8 mouse cellular contexts compared by ENCODE assay signal in the genomic region with DNA sequence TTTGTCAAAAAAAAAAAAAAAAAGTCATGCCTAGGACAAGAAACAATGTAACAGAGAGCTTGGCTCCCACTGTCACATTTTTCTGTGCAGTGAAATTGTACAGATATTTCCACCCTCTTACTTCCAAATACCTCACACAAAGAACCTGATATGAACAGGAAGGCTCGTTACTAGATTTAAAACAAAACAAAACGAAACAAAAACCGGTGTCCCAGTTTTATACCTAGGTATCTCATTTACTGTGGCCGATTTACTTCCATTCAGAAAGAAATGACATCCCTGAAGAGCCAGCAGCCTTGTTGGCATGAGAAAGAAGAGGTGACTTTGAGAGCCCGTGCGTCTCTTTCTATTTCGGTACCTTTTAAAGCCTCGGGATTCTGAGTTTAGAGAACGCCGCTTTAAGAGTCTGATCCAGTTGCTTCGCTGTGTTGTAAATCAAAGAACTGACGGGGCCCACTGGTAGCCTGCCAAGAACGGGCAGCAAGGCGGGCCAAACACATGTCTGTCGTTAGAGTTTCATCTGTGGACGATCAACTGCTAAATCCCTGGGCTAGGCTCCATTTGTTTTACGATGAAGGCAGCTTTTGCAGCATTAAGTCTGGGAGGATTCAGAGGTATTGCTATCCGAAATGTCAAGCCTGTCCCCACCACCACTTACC.
DNase-seq lines count a peak whose midpoint lies in the region; ATAC-seq lines count a peak whose summit lies in the region.

No protein-coding gene starts in this region.

- 18% methylated on average over 18 of the region's 18 CpGs for WGBS in forebrain, embryonic 16.5 days
- 40% methylated on average over 18 of the region's 18 CpGs for WGBS in stomach, embryonic 16.5 days

- peak; percentile 73 for ATAC-seq in forebrain, embryonic 16.5 days
- peak; percentile 76; the same call in 1 of the 2 replicates for ATAC-seq in stomach, embryonic 16.5 days (ENCODE audit: insufficient read depth, low FRiP score)
- ATAC-seq in erythroid progenitor cell, adult 5-6 weeks (replicated peaks; ENCODE audit: low FRiP score, poor library complexity, severe bottlenecking), result no peak

- H3K27me3 ChIP-seq in forebrain, embryonic 16.5 days (replicated peaks; ENCODE audit: control insufficient read depth, insufficient read depth, low read length), result no peaks in the 10 kb centered on the region
- no peaks in the 10 kb centered on the region for H3K27me3 ChIP-seq in stomach, embryonic 16.5 days (ENCODE audit: control insufficient read depth, insufficient read depth, low read length)

- peak overlapping the region; percentile 46 for H3K4me2 ChIP-seq in forebrain, embryonic 16.5 days (ENCODE audit: low read length)
- H3K4me2 ChIP-seq in stomach, embryonic 16.5 days (ENCODE audit: low read depth, low read length), result peak overlapping the region; percentile 30; the same call in 1 of the 2 replicates

- H3K9ac ChIP-seq in forebrain, embryonic 16.5 days (replicated peaks; ENCODE audit: low read depth, low read length), result peak overlapping the region; percentile 28
- peak overlapping the region; percentile 40; the same call in 1 of the 2 replicates for H3K9ac ChIP-seq in stomach, embryonic 16.5 days (ENCODE audit: low read length)

- H3K4me1 ChIP-seq in forebrain, embryonic 16.5 days (replicated peaks; ENCODE audit: control insufficient read depth, insufficient read depth, low read length), result peaks cover 16% of the 10 kb centered on the region
- peaks cover 6% of the 10 kb centered on the region; the same call in 1 of the 2 replicates for H3K4me1 ChIP-seq in stomach, embryonic 16.5 days (ENCODE audit: control insufficient read depth, insufficient read depth, low read length)

- peak; percentile 79 for DNase-seq in 3T3-L1 (ENCODE audit: low read depth, low spot score)
- peak; percentile 78 for DNase-seq in adipocyte (ENCODE audit: low spot score)
- peak; percentile 69 to 73 for DNase-seq in heart, postnatal 36 days
- DNase-seq in layer of hippocampus, adult 18-20 months (ENCODE audit: low spot score in 2 of 2), result peak; percentile 56 to 67
- DNase-seq in lung, postnatal 4 days, result peak; percentile 65 to 83

- no peaks in the 10 kb centered on the region for H3K9me3 ChIP-seq in forebrain, embryonic 16.5 days (ENCODE audit: control insufficient read depth, low read length)
- H3K9me3 ChIP-seq in stomach, embryonic 16.5 days (replicated peaks; ENCODE audit: control insufficient read depth, low read length), result peaks cover 4% of the 10 kb centered on the region; the same call in 1 of the 2 replicates

- peaks cover 9% of the 10 kb centered on the region for H3K36me3 ChIP-seq in forebrain, embryonic 16.5 days (ENCODE audit: control insufficient read depth, insufficient read depth)
- H3K36me3 ChIP-seq in stomach, embryonic 16.5 days (ENCODE audit: control insufficient read depth, insufficient read depth, low read length), result 0 out of 2 replicates have a peak, but pooled peaks cover 3% of the 10 kb centered on the region

- intact Hi-C loops in heart, postnatal 36 days (cut with DNase I), result loop anchor here (5.0 kb wide), 1 partner anchor 134 kb away; no protein-coding TSS in a partner anchor

- H3K4me3 ChIP-seq in forebrain, embryonic 16.5 days (replicated peaks; ENCODE audit: low read length), result peak overlapping the region; percentile 22
- H3K4me3 ChIP-seq in stomach, embryonic 16.5 days (replicated peaks; ENCODE audit: low read length), result peak overlapping the region; percentile 27

- H3K27ac ChIP-seq in forebrain, embryonic 16.5 days (ENCODE audit: low read length), result peak overlapping the region; percentile 88
- peak overlapping the region; percentile 83 for H3K27ac ChIP-seq in stomach, embryonic 16.5 days (ENCODE audit: low read length)
